Mouse (Mus musculus): ENCODE measurements at regions not wholly inside any gene's neighbourhood (a gene's known extent, or its start where the extent isn't known, plus 50 kb on each side); places are given as distances from the start of the nearest gene placed in this dataset.

- WGBS: 91% methylated on average over 7 of the region's 7 CpGs
- ATAC-seq (ENCODE audit: low FRiP score, low TSS enrichment): no peak
- no peaks in the 10 kb centered on the region for H3K9me3 ChIP-seq (ENCODE audit: control insufficient read depth, low read length)
Measured at GRCm38 (mm10) chr3:133599731-133600130, 54.8 kb upstream of the Tet2 start.

GRCm38 (mm10) chr3:133600447-133601220 lies 55.7 kb upstream of the Tet2 start:
- Histone ChIP-seq H3K27ac (ENCODE audit: low read depth, low read length) (peak overlapping the region; percentile 30; the same call in 1 of the 2 replicates), H3K9ac (ENCODE audit: low read depth, low read length) (peak overlapping the region; percentile 14; the same call in 1 of the 2 replicates), H3K4me2 (replicated peaks; ENCODE audit: low read depth, low read length) (0 out of 2 replicates have a peak overlapping the region, but pooled peaks have one; percentile 11), H3K4me3 (ENCODE audit: low read length) (no peak overlapping the region), H3K27me3 (ENCODE audit: control insufficient read depth, insufficient read depth, low read length) (no peaks in the 10 kb centered on the region), H3K36me3 (ENCODE audit: control insufficient read depth, insufficient read depth, low read length) (no peaks in the 10 kb centered on the region), H3K4me1 (ENCODE audit: control insufficient read depth, insufficient read depth, low read length) (no peaks in the 10 kb centered on the region; the same call in 1 of the 2 replicates), H3K9me3 (ENCODE audit: control insufficient read depth, low read length) (no peaks in the 10 kb centered on the region)
- peak; percentile 71; the same call in 1 of the 2 replicates for ATAC-seq (ENCODE audit: low FRiP score, low TSS enrichment)
- 13% methylated on average over 11 of the region's 11 CpGs for WGBS

More at GRCm38 (mm10) chr3:133599731-133600130, 54.8 kb upstream of the Tet2 start:
- H3K4me1 ChIP-seq (ENCODE audit: control insufficient read depth, insufficient read depth, low read length): no peaks in the 10 kb centered on the region; the same call in 1 of the 2 replicates
- no peaks in the 10 kb centered on the region for H3K36me3 ChIP-seq (ENCODE audit: control insufficient read depth, insufficient read depth, low read length)
- H3K4me2 ChIP-seq (replicated peaks; ENCODE audit: low read depth, low read length): no peak overlapping the region
- H3K27me3 ChIP-seq (ENCODE audit: control insufficient read depth, insufficient read depth, low read length): no peaks in the 10 kb centered on the region
- no peak overlapping the region for H3K9ac ChIP-seq (ENCODE audit: low read depth, low read length)
- H3K27ac ChIP-seq (ENCODE audit: low read depth, low read length): no peak overlapping the region
- H3K4me3 ChIP-seq (ENCODE audit: low read length): no peak overlapping the region

GRCm38 (mm10) chr3:133605460-133605859 lies 60.5 kb upstream of the Tet2 start:
- Histone ChIP-seq H3K36me3 (ENCODE audit: control insufficient read depth, insufficient read depth, low read length) (no peaks in the 10 kb centered on the region), H3K4me3 (ENCODE audit: low read length) (no peak overlapping the region), H3K27ac (ENCODE audit: low read depth, low read length) (no peak overlapping the region), H3K9me3 (ENCODE audit: control insufficient read depth, low read length) (no peaks in the 10 kb centered on the region), H3K27me3 (ENCODE audit: control insufficient read depth, insufficient read depth, low read length) (no peaks in the 10 kb centered on the region), H3K4me1 (ENCODE audit: control insufficient read depth, insufficient read depth, low read length) (no peaks in the 10 kb centered on the region; the same call in 1 of the 2 replicates), H3K9ac (ENCODE audit: low read depth, low read length) (no peak overlapping the region), H3K4me2 (replicated peaks; ENCODE audit: low read depth, low read length) (no peak overlapping the region)
- no peak for ATAC-seq (ENCODE audit: low FRiP score, low TSS enrichment)
- WGBS: 72% methylated on average over 6 of the region's 6 CpGs

GRCm38 (mm10) chr3:133608845-133609261 lies 63.9 kb upstream of the Tet2 start:
- no peaks in the 10 kb centered on the region for H3K4me1 ChIP-seq (ENCODE audit: control insufficient read depth, insufficient read depth, low read length)
- H3K27ac ChIP-seq (ENCODE audit: low read depth, low read length): no peak overlapping the region
- H3K9me3 ChIP-seq (ENCODE audit: control insufficient read depth, low read length): no peaks in the 10 kb centered on the region
- no peak for ATAC-seq (ENCODE audit: low FRiP score, low TSS enrichment)
- no peaks in the 10 kb centered on the region for H3K36me3 ChIP-seq (ENCODE audit: control insufficient read depth, insufficient read depth, low read length)
- H3K4me3 ChIP-seq (ENCODE audit: low read length): no peak overlapping the region
- 90% methylated on average over 3 of the region's 3 CpGs for WGBS
- no peaks in the 10 kb centered on the region for H3K27me3 ChIP-seq (ENCODE audit: control insufficient read depth, insufficient read depth, low read length)
- H3K4me2 ChIP-seq (replicated peaks; ENCODE audit: low read depth, low read length): no peak overlapping the region
- no peak overlapping the region for H3K9ac ChIP-seq (ENCODE audit: low read depth, low read length)

- no peak overlapping the region for H3K9ac ChIP-seq (ENCODE audit: low read depth, low read length)
- no peaks in the 10 kb centered on the region for H3K4me1 ChIP-seq (ENCODE audit: control insufficient read depth, insufficient read depth, low read length)
- no peak overlapping the region for H3K4me3 ChIP-seq (ENCODE audit: low read length)
- H3K9me3 ChIP-seq (ENCODE audit: control insufficient read depth, low read length): no peaks in the 10 kb centered on the region
- no peaks in the 10 kb centered on the region for H3K27me3 ChIP-seq (ENCODE audit: control insufficient read depth, insufficient read depth, low read length)
- ATAC-seq (ENCODE audit: low FRiP score, low TSS enrichment): no peak
- H3K27ac ChIP-seq (ENCODE audit: low read depth, low read length): no peak overlapping the region
- H3K4me2 ChIP-seq (replicated peaks; ENCODE audit: low read depth, low read length): no peak overlapping the region
- H3K36me3 ChIP-seq (ENCODE audit: control insufficient read depth, insufficient read depth, low read length): no peaks in the 10 kb centered on the region
- WGBS: 66% methylated on average over 12 of the region's 12 CpGs
Measured at GRCm38 (mm10) chr3:133613836-133614711, 69.1 kb upstream of the Tet2 start.

GRCm38 (mm10) chr3:133614712-133615426 lies 69.9 kb upstream of the Tet2 start:
- no peaks in the 10 kb centered on the region for H3K27me3 ChIP-seq (ENCODE audit: control insufficient read depth, insufficient read depth, low read length)
- 33% methylated on average over 14 of the region's 14 CpGs for WGBS
- H3K4me2 ChIP-seq (replicated peaks; ENCODE audit: low read depth, low read length): no peak overlapping the region

GRCm38 (mm10) chr3:133617036-133617435 lies 72.1 kb upstream of the Tet2 start:
- no peaks in the 10 kb centered on the region for H3K36me3 ChIP-seq (ENCODE audit: control insufficient read depth, insufficient read depth, low read length)
- H3K27me3 ChIP-seq (ENCODE audit: control insufficient read depth, insufficient read depth, low read length): no peaks in the 10 kb centered on the region
- 92% methylated on average over 2 of the region's 2 CpGs for WGBS
- no peaks in the 10 kb centered on the region for H3K4me1 ChIP-seq (ENCODE audit: control insufficient read depth, insufficient read depth, low read length)
- no peak overlapping the region for H3K9ac ChIP-seq (ENCODE audit: low read depth, low read length)
- no peaks in the 10 kb centered on the region for H3K9me3 ChIP-seq (ENCODE audit: control insufficient read depth, low read length)
- no peak overlapping the region for H3K4me2 ChIP-seq (replicated peaks; ENCODE audit: low read depth, low read length)
- H3K27ac ChIP-seq (ENCODE audit: low read depth, low read length): no peak overlapping the region
- H3K4me3 ChIP-seq (ENCODE audit: low read length): no peak overlapping the region
- ATAC-seq (ENCODE audit: low FRiP score, low TSS enrichment): no peak

More at GRCm38 (mm10) chr3:133614712-133615426, 69.9 kb upstream of the Tet2 start:
- Histone ChIP-seq H3K9me3 (ENCODE audit: control insufficient read depth, low read length) (no peaks in the 10 kb centered on the region), H3K4me3 (ENCODE audit: low read length) (no peak overlapping the region), H3K27ac (ENCODE audit: low read depth, low read length) (no peak overlapping the region), H3K36me3 (ENCODE audit: control insufficient read depth, insufficient read depth, low read length) (no peaks in the 10 kb centered on the region), H3K4me1 (ENCODE audit: control insufficient read depth, insufficient read depth, low read length) (no peaks in the 10 kb centered on the region), H3K9ac (ENCODE audit: low read depth, low read length) (no peak overlapping the region)
- no peak for ATAC-seq (ENCODE audit: low FRiP score, low TSS enrichment)

- WGBS: 87% methylated on average over 3 of the region's 3 CpGs
Measured at GRCm38 (mm10) chr3:133618491-133618890, 73.6 kb upstream of the Tet2 start.

More at GRCm38 (mm10) chr3:133618491-133618890, 73.6 kb upstream of the Tet2 start:
- H3K9me3 ChIP-seq (ENCODE audit: control insufficient read depth, low read length): no peaks in the 10 kb centered on the region
- H3K4me1 ChIP-seq (ENCODE audit: control insufficient read depth, insufficient read depth, low read length): no peaks in the 10 kb centered on the region
- H3K9ac ChIP-seq (ENCODE audit: low read depth, low read length): no peak overlapping the region
- H3K4me2 ChIP-seq (replicated peaks; ENCODE audit: low read depth, low read length): no peak overlapping the region
- no peaks in the 10 kb centered on the region for H3K36me3 ChIP-seq (ENCODE audit: control insufficient read depth, insufficient read depth, low read length)
- no peak for ATAC-seq (ENCODE audit: low FRiP score, low TSS enrichment)
- no peak overlapping the region for H3K27ac ChIP-seq (ENCODE audit: low read depth, low read length)
- no peak overlapping the region for H3K4me3 ChIP-seq (ENCODE audit: low read length)
- no peaks in the 10 kb centered on the region for H3K27me3 ChIP-seq (ENCODE audit: control insufficient read depth, insufficient read depth, low read length)

All from kidney, embryonic 14.5 days (tissue).